Mouse (Mus musculus): ENCODE measurements at regions not wholly inside any gene's neighbourhood (a gene's known extent, or its start where the extent isn't known, plus 50 kb on each side); places are given as distances from the start of the nearest gene placed in this dataset.

DNA sequence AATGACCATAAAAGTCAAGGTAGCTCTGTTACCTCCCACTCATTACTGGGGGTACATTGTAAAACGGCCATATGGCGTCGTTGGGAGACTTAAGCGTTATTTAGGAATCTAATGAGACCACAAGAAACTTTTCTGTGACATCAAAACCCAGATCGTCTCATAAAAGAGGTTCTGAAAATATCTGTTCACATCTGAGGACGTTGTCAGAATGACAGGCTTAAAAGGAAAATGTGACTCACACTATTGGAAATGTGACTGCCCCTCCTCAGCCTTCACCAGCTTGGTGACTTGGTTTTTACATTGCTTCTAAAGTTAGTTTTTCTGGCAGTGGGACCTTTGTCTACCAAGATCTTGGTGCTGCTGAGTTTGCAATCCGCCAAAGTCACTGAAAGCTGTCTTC lies 252.9 kb downstream of the Etnk1 start:
- Histone ChIP-seq H3K4me1 (ENCODE audit: control insufficient read depth in 1 of 2, insufficient read depth in 2 of 2) (peaks cover 0 to 22% of the 10 kb centered on the region in 2 experiments; a peak in 2 of 4 replicates), H3K4me2 (ENCODE audit: insufficient read depth, low read depth, poor library complexity, severe bottlenecking) (no peak overlapping the region), H3K9ac (ENCODE audit: insufficient read depth, low read depth) (no peak overlapping the region), H3K27ac (ENCODE audit: insufficient read depth, low read depth) (no peak overlapping the region), H3K36me3 (replicated peaks in 1 of 2; ENCODE audit: control insufficient read depth in 1 of 2, insufficient read depth in 1 of 2, low read length in 1 of 2) (no peaks in the 10 kb centered on the region), H3K4me3 (replicated peaks in 1 of 3; ENCODE audit: low read depth in 2 of 3, low read length in 2 of 3, poor library complexity in 1 of 3) (no peak overlapping the region), H3K27me3 (replicated peaks) (no peaks in the 10 kb centered on the region), H3K9me3 (replicated peaks; ENCODE audit: low read length) (no peaks in the 10 kb centered on the region), H3K79me2 (replicated peaks; ENCODE audit: control insufficient read depth, extremely low read depth, insufficient read depth, poor library complexity, severe bottlenecking) (no peaks in the 10 kb centered on the region)
- in situ Hi-C loops (cut with MboI; ENCODE audit: low pct_ligation_motif_present, low pct_unique_long_range_greater_than_20kb, low sequenced_read_pairs): no loop called here
- peak; percentile 66 for DNase-seq (ENCODE audit: extremely low read depth)
- TF ChIP-seq EP300 (IDR thresholded peaks at IDR 0.05; ENCODE audit: low read length) (peak; percentile 56), JUND (conservative IDR thresholded peaks at IDR 0.05; ENCODE audit: low read depth, low read length) (peak; percentile 82), JUN (IDR thresholded peaks at IDR 0.05; ENCODE audit: insufficient read depth, low read depth, low read length) (peak; percentile 43; the same call in 1 of the 2 replicates), ELF1 (IDR thresholded peaks at IDR 0.05; ENCODE audit: low read depth, low read length) (no peak), ETS1 (conservative IDR thresholded peaks at IDR 0.05; ENCODE audit: low read depth, low read length) (peak; percentile 51), SMC3 (IDR thresholded peaks at IDR 0.05; ENCODE audit: low read depth, low read length) (no peak), SIN3A (IDR thresholded peaks at IDR 0.05; ENCODE audit: low read length) (0 out of 2 replicates have a peak, but pooled peaks have one; percentile 39), CHD1 (IDR thresholded peaks at IDR 0.05; ENCODE audit: low read depth, low read length) (no peak), TBP (conservative IDR thresholded peaks at IDR 0.05; ENCODE audit: low read depth, low read length) (no peak), POLR2AphosphoS2 (IDR thresholded peaks at IDR 0.05; ENCODE audit: low read depth, low read length) (no peak)
- dilution Hi-C loops (cut with MboI; ENCODE audit: extremely low pct_ligation_motif_present, extremely low pct_unique_long_range_greater_than_20kb, low sequenced_read_pairs): no loop called here

DNA sequence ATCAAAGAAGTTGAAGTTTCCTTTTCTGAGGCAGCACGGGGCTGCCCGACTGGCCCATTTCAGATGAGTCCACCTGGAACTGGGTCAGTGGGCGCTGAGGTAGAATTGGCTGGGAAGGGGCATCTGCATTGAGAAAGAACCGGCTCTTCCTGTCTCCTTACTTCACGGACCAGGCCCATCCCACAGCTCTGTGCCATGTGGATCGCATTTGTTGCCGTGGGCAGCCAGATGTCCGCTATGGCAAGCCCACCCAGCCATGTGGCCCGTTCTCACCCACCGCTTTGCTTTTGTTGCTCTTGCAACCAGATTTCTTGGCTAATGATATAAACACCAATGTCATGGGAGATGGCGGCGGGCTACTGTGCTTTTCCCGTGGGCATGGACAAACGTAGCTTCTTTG lies 256.0 kb downstream of the Etnk1 start:
- DNase-seq (ENCODE audit: extremely low read depth): no peak
- H3K79me2 ChIP-seq (replicated peaks; ENCODE audit: control insufficient read depth, extremely low read depth, insufficient read depth, poor library complexity, severe bottlenecking): no peaks in the 10 kb centered on the region
- no peaks in the 10 kb centered on the region for H3K27me3 ChIP-seq (replicated peaks)
- no peak overlapping the region for H3K4me3 ChIP-seq (replicated peaks in 1 of 3; ENCODE audit: low read depth in 2 of 3, low read length in 2 of 3, poor library complexity in 1 of 3)
- TF ChIP-seq MAZ (IDR thresholded peaks at IDR 0.05; ENCODE audit: low read depth, low read length) (no peak), JUN (IDR thresholded peaks at IDR 0.05; ENCODE audit: insufficient read depth, low read depth, low read length) (no peak), RAD21 (IDR thresholded peaks at IDR 0.05; ENCODE audit: low read depth, low read length) (no peak), CHD1 (IDR thresholded peaks at IDR 0.05; ENCODE audit: low read depth, low read length) (no peak), UBTF (IDR thresholded peaks at IDR 0.05; ENCODE audit: low read depth, low read length) (no peak), MYC (IDR thresholded peaks at IDR 0.05; ENCODE audit: low read depth, low read length) (no peak), KAT2A (IDR thresholded peaks at IDR 0.05; ENCODE audit: insufficient replicate concordance, low read length) (no peak)
- H3K4me1 ChIP-seq (ENCODE audit: control insufficient read depth in 1 of 2, insufficient read depth in 2 of 2): peaks cover 0 to 19% of the 10 kb centered on the region in 2 experiments; a peak in 2 of 4 replicates
- no peak overlapping the region for H3K4me2 ChIP-seq (ENCODE audit: insufficient read depth, low read depth, poor library complexity, severe bottlenecking)
- H3K9ac ChIP-seq (ENCODE audit: insufficient read depth, low read depth): no peak overlapping the region
- H3K27ac ChIP-seq (ENCODE audit: insufficient read depth, low read depth): no peak overlapping the region
- in situ Hi-C loops (cut with MboI; ENCODE audit: low pct_ligation_motif_present, low pct_unique_long_range_greater_than_20kb, low sequenced_read_pairs): no loop called here
- no peaks in the 10 kb centered on the region for H3K36me3 ChIP-seq (replicated peaks in 1 of 2; ENCODE audit: control insufficient read depth in 1 of 2, insufficient read depth in 1 of 2, low read length in 1 of 2)
- H3K9me3 ChIP-seq (replicated peaks; ENCODE audit: low read length): no peaks in the 10 kb centered on the region
- dilution Hi-C loops (cut with MboI; ENCODE audit: extremely low pct_ligation_motif_present, extremely low pct_unique_long_range_greater_than_20kb, low sequenced_read_pairs): no loop called here

Data from CH12.LX (cell line).